Mouse (Mus musculus): ENCODE data around the gene Kdm5b. TPM values are rescaled to one million over a fixed set of nuclear protein-coding genes. Genes with fewer than 3 reads are reported as not detected.

Gene Kdm5b
- polyA plus RNA-seq, 1 experiment from 2014 or later: 87.1 TPM

DNA sequence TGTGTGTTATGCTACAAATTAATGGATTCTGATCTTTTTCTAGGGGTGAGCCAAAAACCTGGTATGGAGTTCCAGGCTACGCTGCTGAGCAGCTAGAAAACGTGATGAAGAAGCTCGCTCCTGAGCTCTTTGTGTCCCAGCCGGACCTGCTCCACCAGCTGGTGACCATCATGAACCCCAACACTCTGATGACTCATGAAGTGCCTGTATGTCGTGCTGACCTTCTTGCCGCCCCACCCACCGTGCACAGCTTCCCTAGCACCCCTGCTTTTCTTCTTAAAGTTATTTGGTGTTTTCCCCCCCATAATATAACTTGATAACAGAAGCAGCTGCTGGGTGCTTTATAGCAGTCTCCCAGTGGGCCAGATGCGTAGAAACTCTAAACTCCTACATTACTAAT, 45.7 kb downstream of the Kdm5b start:
- Histone ChIP-seq H3K36me3 (replicated peaks) (peaks cover 63% of the 10 kb centered on the region), H3K27me3 (replicated peaks) (no peaks in the 10 kb centered on the region), H3K9me3 (no peaks in the 10 kb centered on the region), H3K27ac (no peak overlapping the region), H3K9ac (no peak overlapping the region), H3K4me2 (no peak overlapping the region), H3K4me1 (no peaks in the 10 kb centered on the region), H3K4me3 (no peak overlapping the region)
- ATAC-seq (replicated peaks): no peak
- WGBS: 91% methylated on average over 8 of the region's 8 CpGs

DNA sequence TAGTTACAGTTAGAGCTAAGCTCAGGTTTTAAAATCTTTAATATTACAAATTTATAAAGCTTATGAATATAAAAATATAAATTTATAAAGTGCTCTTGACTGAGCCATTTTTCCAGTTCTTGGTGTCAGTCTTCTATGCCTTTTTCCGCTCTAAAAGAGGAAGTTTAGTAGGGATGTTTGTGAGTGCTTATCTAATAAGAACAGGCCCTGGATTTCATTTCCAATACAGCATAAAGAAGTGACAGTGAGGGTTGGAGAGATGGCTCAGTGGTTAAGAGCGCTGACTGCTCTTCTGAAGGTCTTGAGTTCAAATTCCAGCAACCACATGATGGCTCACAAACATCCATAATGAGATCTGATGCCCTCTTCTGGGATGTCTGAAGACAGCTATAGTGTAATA, 46.4 kb downstream of the Kdm5b start:
- Histone ChIP-seq H3K27ac (no peak overlapping the region), H3K9me3 (no peaks in the 10 kb centered on the region), H3K27me3 (replicated peaks) (no peaks in the 10 kb centered on the region), H3K4me3 (no peak overlapping the region), H3K4me1 (no peaks in the 10 kb centered on the region), H3K4me2 (no peak overlapping the region), H3K36me3 (replicated peaks) (peaks cover 57% of the 10 kb centered on the region), H3K9ac (no peak overlapping the region)
- WGBS: 98% methylated on average over 2 of the region's 2 CpGs
- no peak for ATAC-seq (replicated peaks)

DNA sequence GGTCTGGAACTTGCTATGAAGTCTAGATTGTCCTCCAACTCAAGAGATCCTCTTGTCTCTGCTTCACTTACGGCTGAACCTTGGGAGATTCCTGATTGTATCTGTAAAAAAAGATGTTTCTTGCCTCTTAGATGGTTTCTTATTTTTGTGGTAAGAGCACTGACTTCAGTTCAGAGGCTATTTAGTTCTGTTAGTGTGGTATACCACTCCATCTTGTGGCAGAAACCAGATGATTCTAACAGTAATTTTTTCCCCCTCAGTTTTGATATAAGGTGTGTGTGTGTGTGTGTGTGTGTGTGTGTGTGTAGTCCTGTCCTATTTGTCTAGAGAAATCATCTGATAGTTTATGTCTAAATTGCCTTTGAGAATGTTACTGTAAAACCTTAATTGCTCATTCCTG, 47.3 kb downstream of the Kdm5b start:
- Histone ChIP-seq H3K9ac (no peak overlapping the region), H3K4me2 (no peak overlapping the region), H3K36me3 (replicated peaks) (peaks cover 53% of the 10 kb centered on the region), H3K4me1 (no peaks in the 10 kb centered on the region), H3K9me3 (no peaks in the 10 kb centered on the region), H3K27me3 (replicated peaks) (no peaks in the 10 kb centered on the region), H3K27ac (no peak overlapping the region), H3K4me3 (no peak overlapping the region)
- ATAC-seq (replicated peaks): no peak
- 96% methylated on average over 1 of the region's 1 CpGs for WGBS

DNA sequence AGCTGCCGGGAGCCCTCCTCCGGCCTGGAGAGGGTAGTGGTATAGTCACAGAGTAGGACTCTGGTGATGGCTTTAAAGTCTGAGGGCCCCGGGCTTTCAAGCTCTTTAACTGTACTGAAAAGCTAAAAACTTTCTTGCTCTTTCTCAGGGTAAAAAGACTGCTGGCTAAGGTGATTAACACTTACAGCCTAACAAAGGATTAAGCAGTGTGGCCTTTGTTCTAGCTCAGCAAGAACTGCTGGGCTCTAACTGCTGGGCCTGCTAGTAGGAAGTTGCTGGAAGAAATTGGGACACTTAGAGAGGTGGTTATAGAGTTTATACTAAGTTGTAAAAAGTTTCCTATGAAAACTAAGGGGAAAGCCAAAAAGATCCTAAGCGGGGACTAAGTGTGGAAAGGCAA, 49.2 kb downstream of the Kdm5b start:
- no peak overlapping the region for H3K4me3 ChIP-seq
- H3K27me3 ChIP-seq (replicated peaks): no peaks in the 10 kb centered on the region
- H3K4me2 ChIP-seq: no peak overlapping the region
- no peaks in the 10 kb centered on the region for H3K4me1 ChIP-seq
- H3K27ac ChIP-seq: no peak overlapping the region
- H3K36me3 ChIP-seq (replicated peaks): peaks cover 59% of the 10 kb centered on the region
- H3K9ac ChIP-seq: no peak overlapping the region
- no peaks in the 10 kb centered on the region for H3K9me3 ChIP-seq
- ATAC-seq (replicated peaks): no peak
- 73% methylated on average over 4 of the region's 4 CpGs for WGBS

DNA sequence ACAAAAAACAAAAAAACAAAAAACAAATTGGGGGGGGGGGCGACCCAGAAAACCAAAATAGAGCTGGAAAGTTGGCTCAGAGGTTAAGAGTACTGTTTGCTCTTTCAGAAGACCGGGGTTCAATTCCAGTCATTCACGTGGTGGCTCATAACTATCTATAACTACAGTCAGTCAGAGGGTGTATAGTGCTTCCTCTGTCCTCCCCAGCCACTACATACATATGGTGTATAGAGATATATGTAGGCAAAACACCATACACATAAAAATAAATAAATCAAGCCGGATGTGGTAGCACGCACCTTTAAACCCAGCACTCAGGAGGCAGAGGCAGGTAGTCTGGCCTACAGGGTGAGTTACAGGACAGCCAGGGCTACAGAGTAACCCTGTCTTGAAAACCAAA, 54.6 kb downstream of the Kdm5b start:
- Histone ChIP-seq H3K4me3 (no peak overlapping the region), H3K36me3 (replicated peaks) (peaks cover 59% of the 10 kb centered on the region), H3K4me1 (no peaks in the 10 kb centered on the region), H3K4me2 (no peak overlapping the region), H3K27ac (no peak overlapping the region), H3K9me3 (no peaks in the 10 kb centered on the region), H3K27me3 (replicated peaks) (no peaks in the 10 kb centered on the region), H3K9ac (no peak overlapping the region)
- 98% methylated on average over 5 of the region's 5 CpGs for WGBS
- ATAC-seq (replicated peaks): no peak

DNA sequence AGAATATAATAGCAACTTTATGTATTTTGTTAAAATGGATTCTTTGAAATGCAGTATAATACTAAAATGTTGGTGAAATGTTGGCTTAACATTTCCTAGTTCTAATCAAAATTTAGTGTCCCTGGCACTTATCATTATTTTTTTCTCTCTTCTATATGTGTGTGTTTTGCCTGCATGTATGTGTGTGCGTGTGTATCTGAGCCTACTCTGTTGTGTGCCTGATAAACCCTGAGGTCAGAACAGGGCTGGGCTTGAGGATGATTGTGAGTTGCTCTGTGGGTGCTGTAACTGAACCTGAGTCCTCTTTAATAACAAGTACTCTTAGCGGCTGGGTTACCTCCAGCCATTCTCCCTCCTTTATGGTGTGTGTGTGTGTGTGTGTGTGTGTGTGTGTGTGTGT, 55.0 kb downstream of the Kdm5b start:
- no peak overlapping the region for H3K4me2 ChIP-seq
- ATAC-seq (replicated peaks): no peak
- no peak overlapping the region for H3K4me3 ChIP-seq
- no peaks in the 10 kb centered on the region for H3K9me3 ChIP-seq
- H3K36me3 ChIP-seq (replicated peaks): peaks cover 63% of the 10 kb centered on the region
- no peaks in the 10 kb centered on the region for H3K27me3 ChIP-seq (replicated peaks)
- no peaks in the 10 kb centered on the region for H3K4me1 ChIP-seq
- 96% methylated on average over 2 of the region's 2 CpGs for WGBS
- H3K27ac ChIP-seq: no peak overlapping the region
- H3K9ac ChIP-seq: no peak overlapping the region

DNA sequence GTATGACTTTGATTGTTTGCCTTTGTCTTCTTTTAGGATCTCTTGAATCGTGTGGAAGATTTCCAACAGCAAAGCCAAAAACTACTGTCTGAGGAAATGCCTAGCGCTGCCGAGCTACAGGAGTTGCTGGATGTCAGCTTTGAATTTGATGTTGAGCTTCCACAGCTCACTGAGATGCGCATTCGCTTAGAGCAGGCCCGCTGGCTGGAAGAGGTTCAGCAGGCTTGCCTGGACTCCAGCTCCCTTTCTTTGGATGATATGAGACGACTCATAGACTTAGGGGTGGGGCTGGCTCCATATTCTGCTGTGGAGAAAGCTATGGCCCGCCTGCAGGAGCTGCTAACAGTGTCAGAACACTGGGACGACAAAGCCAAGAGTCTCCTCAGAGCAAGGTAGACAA, 57.7 kb downstream of the Kdm5b start:
- H3K9ac ChIP-seq: no peak overlapping the region
- no peak overlapping the region for H3K4me3 ChIP-seq
- peaks cover 71% of the 10 kb centered on the region for H3K36me3 ChIP-seq (replicated peaks)
- no peak overlapping the region for H3K4me2 ChIP-seq
- H3K27ac ChIP-seq: no peak overlapping the region
- no peak for ATAC-seq (replicated peaks)
- WGBS: 88% methylated on average over 9 of the region's 9 CpGs
- no peaks in the 10 kb centered on the region for H3K9me3 ChIP-seq
- H3K4me1 ChIP-seq: no peaks in the 10 kb centered on the region
- H3K27me3 ChIP-seq (replicated peaks): no peaks in the 10 kb centered on the region

DNA sequence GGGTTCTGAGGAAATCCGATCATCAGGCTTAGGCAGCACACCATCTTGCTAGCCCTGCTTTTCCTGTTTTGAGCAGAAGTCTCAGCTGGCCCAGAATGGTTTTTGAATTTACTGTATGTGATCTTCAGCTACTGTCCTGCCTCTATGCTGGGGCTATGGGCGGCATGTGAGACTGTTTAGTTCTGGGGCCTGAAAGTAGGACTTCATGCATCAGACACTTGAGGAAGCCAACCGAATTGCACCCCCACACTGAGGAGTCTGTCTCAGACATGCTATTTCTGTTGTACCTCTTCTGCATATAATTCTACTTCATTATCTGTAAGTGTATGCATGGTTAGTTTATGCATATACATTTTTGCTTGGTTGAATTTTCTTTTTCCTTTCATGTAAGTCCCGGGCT, 65.4 kb downstream of the Kdm5b start:
- H3K4me1 ChIP-seq: no peaks in the 10 kb centered on the region
- no peak overlapping the region for H3K9ac ChIP-seq
- H3K9me3 ChIP-seq: no peaks in the 10 kb centered on the region
- H3K36me3 ChIP-seq (replicated peaks): peaks cover 68% of the 10 kb centered on the region
- 95% methylated on average over 4 of the region's 4 CpGs for WGBS
- no peaks in the 10 kb centered on the region for H3K27me3 ChIP-seq (replicated peaks)
- H3K4me2 ChIP-seq: no peak overlapping the region
- no peak overlapping the region for H3K4me3 ChIP-seq
- no peak overlapping the region for H3K27ac ChIP-seq
- no peak for ATAC-seq (replicated peaks)

DNA sequence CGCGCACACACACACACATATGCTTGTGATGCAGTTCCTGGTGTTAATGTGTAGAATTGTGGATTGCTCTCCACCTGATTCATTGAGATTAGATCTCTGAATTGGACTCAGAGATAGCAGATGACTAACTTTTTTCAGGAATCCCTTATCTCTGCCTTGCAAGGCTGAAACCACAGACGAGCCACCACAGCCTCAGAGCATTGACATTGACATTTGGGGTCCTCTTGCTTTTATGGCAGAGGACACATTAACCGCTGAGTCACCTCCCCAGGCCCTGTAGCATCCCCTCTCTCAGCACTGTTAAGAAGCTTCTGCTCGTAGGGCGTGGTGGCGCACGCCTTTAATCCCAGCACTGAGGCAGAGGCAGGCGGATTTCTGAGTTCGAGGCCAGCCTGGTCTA, 69.5 kb downstream of the Kdm5b start:
- ATAC-seq (replicated peaks): no peak
- 95% methylated on average over 10 of the region's 10 CpGs for WGBS
- H3K27ac ChIP-seq: no peak overlapping the region

DNA sequence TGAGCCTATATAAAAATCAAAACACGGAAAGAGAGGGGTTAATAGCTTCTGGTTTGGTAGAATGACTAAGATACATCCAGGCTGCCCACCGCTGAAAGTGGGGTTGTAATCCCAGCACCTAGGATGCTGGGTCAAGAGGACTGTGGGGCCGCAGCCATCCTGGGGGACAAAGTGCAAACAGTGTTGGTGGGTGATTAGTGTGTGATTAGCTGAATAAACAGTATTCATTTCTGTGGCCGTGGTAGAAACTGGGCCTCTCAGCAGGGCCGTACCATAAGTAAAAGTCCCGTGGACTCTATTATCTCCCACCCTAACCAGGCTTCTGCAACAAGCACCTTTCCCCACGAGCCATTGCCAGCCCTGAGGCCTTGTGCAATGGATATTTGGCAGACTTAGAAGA, 74.3 kb downstream of the Kdm5b start:
- ATAC-seq (replicated peaks): no peak

More for the DNA sequence above, 69.5 kb downstream of the Kdm5b start:
- H3K36me3 ChIP-seq (replicated peaks): peaks cover 78% of the 10 kb centered on the region
- no peak overlapping the region for H3K4me2 ChIP-seq
- no peak overlapping the region for H3K9ac ChIP-seq
- H3K9me3 ChIP-seq: no peaks in the 10 kb centered on the region
- H3K4me1 ChIP-seq: no peaks in the 10 kb centered on the region
- no peaks in the 10 kb centered on the region for H3K27me3 ChIP-seq (replicated peaks)
- no peak overlapping the region for H3K4me3 ChIP-seq

DNA sequence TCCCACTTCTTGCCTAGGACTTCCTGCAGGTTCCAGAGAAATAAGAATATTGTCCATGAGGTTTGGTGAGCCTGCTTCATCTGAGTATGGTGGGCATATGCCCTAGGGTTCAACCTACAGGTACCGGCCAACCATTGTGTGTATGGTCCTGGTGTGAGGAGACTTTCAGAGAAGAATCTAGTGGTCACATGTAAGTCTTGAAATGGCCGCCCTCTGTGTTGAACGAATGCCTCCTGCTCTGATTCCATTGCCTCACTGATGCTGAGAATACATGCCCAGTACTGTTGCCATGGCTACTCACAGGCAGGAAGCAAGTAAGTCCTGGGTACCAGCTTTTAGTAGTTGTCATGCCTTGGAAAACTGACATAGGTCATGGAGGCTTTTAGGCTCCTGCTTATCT, 76.3 kb downstream of the Kdm5b start:
- Histone ChIP-seq H3K36me3 (replicated peaks) (peaks cover 22% of the 10 kb centered on the region), H3K9me3 (no peaks in the 10 kb centered on the region), H3K4me3 (no peak overlapping the region), H3K4me1 (no peaks in the 10 kb centered on the region), H3K27me3 (replicated peaks) (no peaks in the 10 kb centered on the region), H3K9ac (no peak overlapping the region), H3K4me2 (no peak overlapping the region), H3K27ac (peak overlapping the region; percentile 19; the same call in 1 of the 2 replicates)
- peak; percentile 61 for ATAC-seq (replicated peaks)
- 63% methylated on average over 3 of the region's 3 CpGs for WGBS

More for the DNA sequence above, 74.3 kb downstream of the Kdm5b start:
- Histone ChIP-seq H3K4me3 (no peak overlapping the region), H3K27me3 (replicated peaks) (no peaks in the 10 kb centered on the region), H3K9me3 (no peaks in the 10 kb centered on the region), H3K4me1 (no peaks in the 10 kb centered on the region), H3K4me2 (no peak overlapping the region), H3K27ac (no peak overlapping the region), H3K36me3 (replicated peaks) (peaks cover 39% of the 10 kb centered on the region), H3K9ac (no peak overlapping the region)
- 77% methylated on average over 7 of the region's 7 CpGs for WGBS

DNA sequence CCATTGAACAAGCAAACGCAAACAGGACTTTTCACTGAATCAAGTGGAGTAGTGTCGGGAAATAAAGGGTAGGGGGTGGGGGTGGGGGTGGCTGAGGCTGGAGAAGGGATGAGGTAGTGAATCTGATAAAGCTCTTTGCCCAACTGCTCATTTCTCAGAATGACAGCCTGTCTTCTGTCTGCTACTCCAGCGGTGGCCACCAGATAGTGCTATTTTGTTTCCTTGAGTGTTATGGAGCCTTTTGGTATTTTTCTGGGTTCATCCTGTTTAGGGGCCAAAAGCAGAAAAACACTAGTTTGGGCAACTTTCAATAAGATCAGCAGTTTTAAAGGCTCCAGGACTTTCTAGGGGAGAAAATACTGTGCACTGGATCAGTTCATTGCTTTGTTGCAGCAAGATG, 76.7 kb downstream of the Kdm5b start:
- H3K4me3 ChIP-seq: no peak overlapping the region
- peaks cover 17% of the 10 kb centered on the region for H3K36me3 ChIP-seq (replicated peaks)
- H3K27me3 ChIP-seq (replicated peaks): no peaks in the 10 kb centered on the region
- 7% methylated on average over 3 of the region's 3 CpGs for WGBS
- H3K4me1 ChIP-seq: no peaks in the 10 kb centered on the region
- H3K9me3 ChIP-seq: no peaks in the 10 kb centered on the region
- peak overlapping the region; percentile 19; the same call in 1 of the 2 replicates for H3K27ac ChIP-seq
- H3K9ac ChIP-seq: no peak overlapping the region
- ATAC-seq (replicated peaks): peak; percentile 34; the same call in 1 of the 2 replicates
- no peak overlapping the region for H3K4me2 ChIP-seq

DNA sequence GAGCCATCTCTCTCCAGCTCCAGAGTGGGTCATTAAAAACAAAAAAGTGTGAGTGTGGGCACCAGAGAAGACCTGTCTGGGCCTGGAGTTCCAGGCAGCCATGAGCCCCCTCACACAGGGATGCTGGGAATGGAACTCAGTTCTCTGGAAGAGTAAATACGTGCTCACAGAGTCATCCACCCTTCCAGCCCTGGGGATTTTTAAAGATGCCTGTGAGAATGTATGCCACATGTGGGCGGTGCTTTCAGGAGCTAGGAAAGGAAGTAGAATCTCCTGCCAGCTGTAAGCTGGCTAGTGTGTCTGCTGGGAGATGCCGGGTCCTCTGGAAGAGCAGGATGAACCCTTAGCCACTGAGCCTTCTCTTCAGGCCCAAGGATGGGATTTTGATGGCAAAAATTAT, 78.1 kb downstream of the Kdm5b start:
- H3K9me3 ChIP-seq: no peaks in the 10 kb centered on the region
- 44% methylated on average over 3 of the region's 3 CpGs for WGBS
- no peaks in the 10 kb centered on the region for H3K27me3 ChIP-seq (replicated peaks)
- no peak for ATAC-seq (replicated peaks)
- H3K4me3 ChIP-seq: no peak overlapping the region
- no peaks in the 10 kb centered on the region for H3K4me1 ChIP-seq
- no peak overlapping the region for H3K9ac ChIP-seq
- no peak overlapping the region for H3K27ac ChIP-seq
- H3K36me3 ChIP-seq (replicated peaks): peaks cover 7% of the 10 kb centered on the region; the same call in 1 of the 2 replicates
- H3K4me2 ChIP-seq: no peak overlapping the region
